Mouse (Mus musculus) kidney, embryonic 14.5 days (tissue): ENCODE measurements around the gene Olfr723. TPM values are rescaled to one million over a fixed set of nuclear protein-coding genes. Genes with fewer than 3 reads are reported as not detected.
"Not testable (repeated sequence)": the region's sequence is repeated elsewhere in the genome, so short reads cannot be mapped to it uniquely, and the experiment has no call there.

Experiments
- ATAC-seq: fragments of 200-750 bp; cut with Nextera tagmentation; 2 replicates; pipeline ENCODE4 v1.8.0; 2017; ENCODE audit warnings: moderate number of reproducible peaks, mild to moderate bottlenecking, moderate TSS enrichment, moderate library complexity; ENCODE audit not compliant: low FRiP score, low TSS enrichment
- H3K27ac ChIP-seq: fragments of 300-500 bp; sonication (generic); 2 replicates; pipeline ENCODE4 v1.5.1; 2014; ENCODE audit warnings: low read depth, mild to moderate bottlenecking, low read length, moderate library complexity, mixed read lengths
- H3K27me3 ChIP-seq: fragments of 300-500 bp; sonication (generic); 2 replicates; pipeline ENCODE4 v1.6.1; 2014; ENCODE audit warnings: mild to moderate bottlenecking, low read length; ENCODE audit not compliant: control insufficient read depth, insufficient read depth
- H3K36me3 ChIP-seq: fragments of 300-500 bp; sonication (generic); 2 replicates; pipeline ENCODE4 v1.6.1; 2014; ENCODE audit warnings: low read length, mixed read lengths; ENCODE audit not compliant: control insufficient read depth, insufficient read depth
- H3K4me1 ChIP-seq: fragments of 300-500 bp; sonication (generic); 2 replicates; pipeline ENCODE4 v1.6.1; 2014; ENCODE audit warnings: low read length, mixed read lengths; ENCODE audit not compliant: control insufficient read depth, insufficient read depth
- H3K4me2 ChIP-seq: fragments of 300-500 bp; sonication (generic); replicated peaks from 2 replicates; pipeline ENCODE4 v1.6.1; 2014; ENCODE audit warnings: low read depth, mild to moderate bottlenecking, low read length
- H3K4me3 ChIP-seq: fragments of 300-500 bp; sonication (generic); 2 replicates; pipeline ENCODE4 v1.5.1; 2014; ENCODE audit warnings: mild to moderate bottlenecking, low read length
- H3K9ac ChIP-seq: fragments of 300-500 bp; sonication (generic); 2 replicates; pipeline ENCODE4 v1.6.1; 2014; ENCODE audit warnings: low read depth, mild to moderate bottlenecking, low read length, moderate library complexity
- H3K9me3 ChIP-seq: fragments of 300-500 bp; sonication (generic); 2 replicates; pipeline ENCODE4 v1.6.1; 2016; ENCODE audit warnings: low read length; ENCODE audit not compliant: control insufficient read depth
- WGBS: fragments of 180-500 bp; shearing (Covaris S2); extraction: QIAGEN DNeasy Blood & Tissue Kit; methylation state at CpG from one replicate; pipeline ENCODE4 v1.1.7; 2014; 5-methylcytosine and 5-hydroxymethylcytosine counted together
- polyA plus RNA-seq: library from polyadenylated mRNA; unstranded; fragments of >200 nt; fragmentation: Nextera tagmentation; extraction: Ambion mirVana; gene quantifications from 2 replicates; pipeline ENCODE4 v1.2.1, GENCODE M21; 2014

Gene Olfr723
- not detected in 2 replicates for polyA plus RNA-seq

GRCm38 (mm10) chr14:49931687-49932086 lies at the start of gene Olfr723:
Gene Olfr723 (minus strand): TSS chr14:49931787.
- H3K27ac ChIP-seq, H3K4me3 ChIP-seq, H3K4me1 ChIP-seq, H3K9me3 ChIP-seq, H3K9ac ChIP-seq, H3K4me2 ChIP-seq, H3K36me3 ChIP-seq, ATAC-seq, H3K27me3 ChIP-seq: not testable (repeated sequence)

- H3K9me3 ChIP-seq, H3K4me3 ChIP-seq, H3K4me1 ChIP-seq, H3K4me2 ChIP-seq, H3K36me3 ChIP-seq, H3K9ac ChIP-seq, H3K27me3 ChIP-seq, ATAC-seq, H3K27ac ChIP-seq: not testable (repeated sequence)
- WGBS: 67% methylated on average over 1 of the region's 1 CpGs
Measured at GRCm38 (mm10) chr14:49963174-49963573, 31.6 kb upstream of the Olfr723 start, which contains the start of gene Olfr724. Gene Olfr724 (minus strand): TSS chr14:49963274.

- Histone ChIP-seq H3K27ac (no peak overlapping the region), H3K9me3 (no peaks in the 10 kb centered on the region), H3K4me2 (no peak overlapping the region), H3K4me1 (no peaks in the 10 kb centered on the region), H3K27me3 (no peaks in the 10 kb centered on the region), H3K4me3 (no peak overlapping the region), H3K36me3 (no peaks in the 10 kb centered on the region), H3K9ac (no peak overlapping the region)
- 28% methylated on average over 2 of the region's 2 CpGs for WGBS
- no peak for ATAC-seq
Measured at GRCm38 (mm10) chr14:49955890-49956289, 24.3 kb upstream of the Olfr723 start.

- no peak within 1 kb of the TSS for H3K27ac ChIP-seq
- ATAC-seq: no peak
- H3K27me3 ChIP-seq: no peaks in the 10 kb centered on the region
- no peak within 1 kb of the TSS for H3K4me2 ChIP-seq
- H3K4me1 ChIP-seq: no peaks in the 10 kb centered on the region
- no peaks in the 10 kb centered on the region for H3K9me3 ChIP-seq
- H3K36me3 ChIP-seq: no peaks in the 10 kb centered on the region
- H3K9ac ChIP-seq: no peak within 1 kb of the TSS
- H3K4me3 ChIP-seq: no peak within 1 kb of the TSS
Measured at GRCm38 (mm10) chr14:49901899-49902298, 29.7 kb downstream of the Olfr723 start, which contains the start of gene Olfr722. Gene Olfr722 (minus strand): TSS chr14:49901999.

Other genes with a start within 250 kb of the Olfr723 start
- 3.5 and 5.2 TPM in 2 replicates for gene Armh4, start 148.4 kb downstream of the Olfr723 start, polyA plus RNA-seq
- gene Olfr722, start 29.8 kb downstream of the Olfr723 start, polyA plus RNA-seq: not detected in 2 replicates
- gene Olfr724, start 31.5 kb upstream of the Olfr723 start, polyA plus RNA-seq: not detected in 2 replicates
- not detected in 2 replicates for gene Olfr725, start 108.6 kb upstream of the Olfr723 start, polyA plus RNA-seq
- not detected in 2 replicates for gene Olfr726, start 159.2 kb upstream of the Olfr723 start, polyA plus RNA-seq
- gene Olfr727, start 191.4 kb upstream of the Olfr723 start, polyA plus RNA-seq: not detected in 2 replicates
- gene Olfr728, start 210.9 kb upstream of the Olfr723 start, polyA plus RNA-seq: not detected in 2 replicates
- gene Olfr729, start 221.1 kb upstream of the Olfr723 start, polyA plus RNA-seq: not detected in 2 replicates